Mouse (Mus musculus) induced T-regulatory cell, adult 2 months (primary cell): ENCODE measurements around the gene Polr2f.

Source experiments
- DNase-seq: peaks from one replicate; pipeline ENCODE4 v3.0.0-alpha.2; 2012; ENCODE audit warnings: low read depth

The Polr2f gene

GRCm38 (mm10) chr15:79140866-79141565 lies at the start of gene Polr2f, which contains the start of gene 1700088E04Rik:
TSS of gene Polr2f (plus strand) at chr15:79141009.
TSS of gene 1700088E04Rik (minus strand) at chr15:79141253.
- DNase-seq, result peak; percentile 98

GRCm38 (mm10) chr15:79092284-79092683 lies 48.5 kb upstream of the Polr2f start:
- DNase-seq, result no peak

GRCm38 (mm10) chr15:79093083-79093839 lies 47.5 kb upstream of the Polr2f start:
- DNase-seq, result no peak

GRCm38 (mm10) chr15:79095483-79095882 lies 45.3 kb upstream of the Polr2f start:
- no peak for DNase-seq

- no peak for DNase-seq
Observed at GRCm38 (mm10) chr15:79096556-79096955, 44.3 kb upstream of the Polr2f start.

GRCm38 (mm10) chr15:79097135-79097534 lies 43.7 kb upstream of the Polr2f start:
- DNase-seq, result no peak

- DNase-seq, result no peak
Observed at GRCm38 (mm10) chr15:79097611-79098025, 43.2 kb upstream of the Polr2f start.

- no peak for DNase-seq
Observed at GRCm38 (mm10) chr15:79098220-79098619, 42.6 kb upstream of the Polr2f start.

- DNase-seq, result no peak
Observed at GRCm38 (mm10) chr15:79098868-79099267, 41.9 kb upstream of the Polr2f start.

- no peak for DNase-seq
Observed at GRCm38 (mm10) chr15:79099456-79099855, 41.4 kb upstream of the Polr2f start.

- DNase-seq, result no peak
Observed at GRCm38 (mm10) chr15:79100391-79100790, 40.4 kb upstream of the Polr2f start.

- DNase-seq, result no peak
Observed at GRCm38 (mm10) chr15:79101531-79101930, 39.3 kb upstream of the Polr2f start.

- DNase-seq, result no peak
Observed at GRCm38 (mm10) chr15:79103264-79103663, 37.5 kb upstream of the Polr2f start.

- no peak for DNase-seq
Observed at GRCm38 (mm10) chr15:79105804-79106203, 35.0 kb upstream of the Polr2f start.

- no peak for DNase-seq
Observed at GRCm38 (mm10) chr15:79107966-79108365, 32.8 kb upstream of the Polr2f start.

- DNase-seq, result peak; percentile 79
Observed at GRCm38 (mm10) chr15:79108421-79109320, 32.1 kb upstream of the Polr2f start, which contains the start of gene Micall1. TSS of gene Micall1 (plus strand) at chr15:79108898.

- DNase-seq, result peak; percentile 70
Observed at GRCm38 (mm10) chr15:79109321-79109934, 31.4 kb upstream of the Polr2f start.

GRCm38 (mm10) chr15:79110031-79110430 lies 30.8 kb upstream of the Polr2f start:
- DNase-seq, result no peak

- DNase-seq, result no peak
Observed at GRCm38 (mm10) chr15:79110528-79110927, 30.3 kb upstream of the Polr2f start.

- DNase-seq, result no peak
Observed at GRCm38 (mm10) chr15:79111774-79112173, 29.0 kb upstream of the Polr2f start.

GRCm38 (mm10) chr15:79115276-79115675 lies 25.5 kb upstream of the Polr2f start:
- peak; percentile 63 for DNase-seq

GRCm38 (mm10) chr15:79119491-79119890 lies 21.3 kb upstream of the Polr2f start:
- no peak for DNase-seq
